Mouse (Mus musculus): ENCODE results near the gene Mtus2.

The Mtus2 gene

DNA sequence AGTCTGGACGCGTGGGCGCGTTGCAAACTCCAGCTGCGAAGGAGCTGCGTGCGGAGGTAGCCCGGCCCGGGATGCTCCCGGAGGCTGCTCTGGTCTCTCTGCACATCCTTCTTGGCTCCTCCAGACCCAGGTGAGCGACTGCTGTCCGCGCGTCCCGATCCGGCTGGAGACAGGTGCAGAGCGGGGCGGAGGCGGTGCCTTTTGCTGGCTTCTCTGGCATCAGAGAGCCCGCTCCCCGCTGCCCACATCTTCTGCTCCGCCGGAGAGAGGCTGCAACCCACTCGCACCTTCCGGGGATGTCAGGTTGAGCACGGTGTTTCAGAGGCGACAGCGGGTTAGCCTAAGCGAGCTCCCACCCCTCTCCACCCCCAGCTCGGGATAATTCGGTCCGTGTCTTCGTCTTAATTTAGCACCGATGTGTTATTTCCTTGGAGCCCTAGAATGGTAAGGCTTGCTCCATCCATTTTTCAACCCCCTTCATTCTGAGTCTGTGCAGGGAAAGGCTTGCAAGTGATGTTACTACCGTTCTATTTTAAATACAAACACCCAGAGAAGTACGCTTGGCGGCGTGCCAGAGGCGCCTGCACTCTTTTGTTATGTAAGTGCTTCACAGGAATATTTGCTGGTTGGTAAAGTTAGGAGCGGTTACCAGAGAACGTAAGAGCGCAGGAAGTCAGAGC is 612 bp downstream of the Mtus2 start:
- DNase-seq (ENCODE audit: extremely low read depth, insufficient read length, low spot score) = no peak

GRCm38 (mm10) chr5:147958552-147958951 is 1.4 kb downstream of the Mtus2 start:
- DNase-seq (ENCODE audit: extremely low read depth, insufficient read length, low spot score) = no peak

DNA sequence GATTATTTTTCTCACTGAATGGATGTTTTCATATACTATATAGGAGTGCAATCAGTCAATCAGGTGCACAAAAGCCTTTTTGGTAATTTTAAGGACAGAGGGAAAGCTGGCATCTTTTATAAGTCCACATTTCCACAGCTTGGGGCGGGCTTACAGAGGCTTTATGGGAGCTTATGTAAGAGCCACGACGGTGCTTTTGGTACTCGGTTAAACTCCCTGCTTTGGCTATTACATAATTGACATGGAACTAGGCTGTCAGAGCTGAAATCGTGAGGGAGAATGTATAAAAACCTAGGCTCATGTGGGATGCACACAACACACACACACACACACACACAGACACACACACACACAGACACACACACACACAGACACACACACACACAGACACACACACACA is 2.0 kb downstream of the Mtus2 start:
- no peak for DNase-seq (ENCODE audit: extremely low read depth, insufficient read length, low spot score)

DNA sequence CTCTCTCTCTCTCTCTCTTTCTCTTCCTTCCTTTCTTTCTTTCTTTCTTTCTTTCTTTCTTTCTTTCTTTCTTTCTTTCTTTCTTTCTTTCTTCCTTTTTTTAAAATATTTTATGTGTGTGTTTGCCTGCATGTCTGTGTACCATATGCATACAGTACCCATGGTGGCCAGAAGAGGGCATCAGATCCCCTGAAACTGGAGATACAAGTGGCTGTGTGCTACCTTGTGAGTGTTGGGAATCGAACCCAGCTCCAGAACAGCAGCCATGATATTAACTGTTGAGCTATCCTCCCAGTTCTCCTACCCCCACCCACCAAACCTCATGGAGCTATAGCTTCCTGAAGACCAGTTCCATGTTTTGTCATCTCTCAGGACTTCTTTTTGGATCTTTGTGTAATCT is 3.7 kb downstream of the Mtus2 start:
- no peak for DNase-seq (ENCODE audit: extremely low read depth, insufficient read length, low spot score)

GRCm38 (mm10) chr5:147963820-147964580 is 6.9 kb downstream of the Mtus2 start:
- no peak for DNase-seq (ENCODE audit: extremely low read depth, insufficient read length, low spot score)

GRCm38 (mm10) chr5:147964776-147965175 is 7.7 kb downstream of the Mtus2 start:
- no peak for DNase-seq (ENCODE audit: extremely low read depth, insufficient read length, low spot score)

- no peak for DNase-seq (ENCODE audit: extremely low read depth, insufficient read length, low spot score)
Measured at GRCm38 (mm10) chr5:147966646-147967045, 9.5 kb downstream of the Mtus2 start.

DNA sequence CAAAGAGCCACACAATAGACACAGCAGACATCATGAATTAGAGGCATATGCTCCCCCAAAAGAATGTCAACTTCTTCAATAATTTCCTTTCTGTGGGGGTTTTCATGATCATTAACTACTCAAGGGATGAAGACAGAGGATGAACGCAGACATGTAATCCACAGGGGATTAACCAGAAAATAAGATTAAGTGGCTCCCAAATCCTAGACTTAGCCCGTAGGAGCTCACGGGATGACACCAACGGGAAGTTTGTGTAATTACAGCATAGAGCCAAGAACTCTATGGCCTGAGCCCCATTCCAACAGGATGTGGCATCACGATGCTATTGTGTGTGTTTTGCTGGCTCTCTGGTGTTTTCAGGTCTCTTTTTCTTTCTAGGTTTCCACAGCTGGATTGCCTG is 12.4 kb downstream of the Mtus2 start:
- DNase-seq (ENCODE audit: extremely low read depth, insufficient read length, low spot score) = no peak

DNA sequence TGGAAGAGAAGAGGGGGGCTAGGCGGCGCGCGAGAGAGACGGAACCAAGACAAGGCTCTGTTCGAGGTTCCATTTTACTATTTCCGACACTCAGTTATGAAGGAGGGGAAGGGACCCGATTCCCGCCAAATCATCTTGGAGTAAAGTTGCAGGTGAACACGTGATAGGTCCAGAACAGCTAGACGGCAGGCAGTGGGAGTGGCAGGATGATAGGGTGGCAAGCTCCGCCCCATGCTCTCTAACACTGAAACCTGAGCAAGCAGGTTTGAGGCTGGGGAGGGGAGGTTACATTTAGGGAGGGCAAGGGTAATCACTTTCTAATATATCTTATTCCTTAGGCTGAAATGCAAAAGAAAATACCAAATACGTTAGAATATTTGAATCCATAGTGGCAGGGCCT is 18.9 kb downstream of the Mtus2 start:
- no peak for DNase-seq (ENCODE audit: extremely low read depth, insufficient read length, low spot score)

GRCm38 (mm10) chr5:147980606-147981005 is 23.5 kb downstream of the Mtus2 start:
- no peak for DNase-seq (ENCODE audit: extremely low read depth, insufficient read length, low spot score)

DNA sequence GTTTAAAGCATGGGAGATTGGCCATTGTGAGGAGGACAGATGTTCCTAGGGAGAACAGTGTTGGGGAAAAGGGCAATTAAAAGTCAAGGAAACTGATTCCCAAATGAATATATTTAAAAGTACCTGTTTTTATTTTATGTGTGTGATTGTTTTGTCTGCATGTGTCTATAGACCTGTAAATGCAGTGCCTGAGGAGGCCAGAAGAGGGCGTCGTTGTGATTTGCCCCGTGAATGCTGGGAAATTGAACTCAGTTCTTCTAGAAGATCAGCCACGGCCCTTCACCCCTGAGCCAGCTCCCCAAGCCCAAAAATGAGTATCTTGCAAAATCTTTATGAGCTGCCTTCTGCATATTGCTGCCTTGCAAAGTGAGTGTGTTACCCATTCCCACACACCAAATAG is 33.2 kb downstream of the Mtus2 start:
- no peak for DNase-seq (ENCODE audit: extremely low read depth, insufficient read length, low spot score)

GRCm38 (mm10) chr5:147990775-147991174 is 33.7 kb downstream of the Mtus2 start:
- DNase-seq (ENCODE audit: extremely low read depth, insufficient read length, low spot score) = no peak

GRCm38 (mm10) chr5:147992581-147993378 is 35.7 kb downstream of the Mtus2 start:
- peak; percentile 17 for DNase-seq (ENCODE audit: extremely low read depth, insufficient read length, low spot score)

- DNase-seq (ENCODE audit: extremely low read depth, insufficient read length, low spot score) = no peak
Measured at GRCm38 (mm10) chr5:148005263-148005662, 48.1 kb downstream of the Mtus2 start.

DNA sequence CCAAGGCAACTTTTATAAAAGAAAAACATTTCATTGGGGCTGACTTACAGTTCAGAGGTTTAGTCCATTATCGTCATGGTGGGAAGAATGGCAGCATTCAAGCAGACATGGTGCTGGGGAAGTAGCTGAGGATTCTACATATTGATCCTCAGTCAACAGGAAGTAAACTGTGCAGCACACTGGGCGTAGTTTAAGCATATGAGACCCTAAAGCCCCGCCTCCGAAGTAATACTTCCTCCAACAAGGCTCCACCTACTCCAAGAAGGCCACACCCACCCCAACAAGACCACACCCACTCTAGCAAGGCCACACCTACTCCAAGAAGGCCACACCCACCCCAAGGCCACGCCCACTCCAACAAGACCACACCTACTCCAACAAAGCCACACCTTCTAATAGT is 55.0 kb downstream of the Mtus2 start:
- no peak for DNase-seq (ENCODE audit: extremely low read depth, insufficient read length, low spot score)

GRCm38 (mm10) chr5:148014133-148014854 is 57.2 kb downstream of the Mtus2 start:
- no peak for DNase-seq (ENCODE audit: extremely low read depth, insufficient read length, low spot score)

GRCm38 (mm10) chr5:148015383-148015782 is 58.3 kb downstream of the Mtus2 start:
- DNase-seq (ENCODE audit: extremely low read depth, insufficient read length, low spot score) = no peak

DNA sequence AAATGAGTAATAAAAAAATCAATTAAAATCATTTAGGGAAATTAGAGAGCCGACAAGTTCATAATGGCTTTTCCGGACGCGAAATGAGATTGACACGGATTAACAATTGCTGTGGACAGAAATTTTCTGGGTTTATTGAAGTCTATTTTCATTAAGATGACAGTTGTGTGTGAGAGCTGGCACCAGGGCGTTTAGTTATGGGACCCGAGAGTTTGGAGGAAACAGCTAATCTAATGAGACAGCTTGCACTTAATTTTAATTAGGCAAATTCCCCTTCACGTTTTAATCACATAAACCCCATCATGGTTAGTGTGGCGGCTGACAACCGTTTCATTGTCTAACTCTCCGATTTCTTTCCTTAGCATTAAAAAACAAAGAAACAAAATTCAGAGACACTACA is 60.3 kb downstream of the Mtus2 start:
- no peak for DNase-seq (ENCODE audit: extremely low read depth, insufficient read length, low spot score)

- no peak for DNase-seq (ENCODE audit: extremely low read depth, insufficient read length, low spot score)
Measured at GRCm38 (mm10) chr5:148022784-148023183, 65.7 kb downstream of the Mtus2 start.

DNA sequence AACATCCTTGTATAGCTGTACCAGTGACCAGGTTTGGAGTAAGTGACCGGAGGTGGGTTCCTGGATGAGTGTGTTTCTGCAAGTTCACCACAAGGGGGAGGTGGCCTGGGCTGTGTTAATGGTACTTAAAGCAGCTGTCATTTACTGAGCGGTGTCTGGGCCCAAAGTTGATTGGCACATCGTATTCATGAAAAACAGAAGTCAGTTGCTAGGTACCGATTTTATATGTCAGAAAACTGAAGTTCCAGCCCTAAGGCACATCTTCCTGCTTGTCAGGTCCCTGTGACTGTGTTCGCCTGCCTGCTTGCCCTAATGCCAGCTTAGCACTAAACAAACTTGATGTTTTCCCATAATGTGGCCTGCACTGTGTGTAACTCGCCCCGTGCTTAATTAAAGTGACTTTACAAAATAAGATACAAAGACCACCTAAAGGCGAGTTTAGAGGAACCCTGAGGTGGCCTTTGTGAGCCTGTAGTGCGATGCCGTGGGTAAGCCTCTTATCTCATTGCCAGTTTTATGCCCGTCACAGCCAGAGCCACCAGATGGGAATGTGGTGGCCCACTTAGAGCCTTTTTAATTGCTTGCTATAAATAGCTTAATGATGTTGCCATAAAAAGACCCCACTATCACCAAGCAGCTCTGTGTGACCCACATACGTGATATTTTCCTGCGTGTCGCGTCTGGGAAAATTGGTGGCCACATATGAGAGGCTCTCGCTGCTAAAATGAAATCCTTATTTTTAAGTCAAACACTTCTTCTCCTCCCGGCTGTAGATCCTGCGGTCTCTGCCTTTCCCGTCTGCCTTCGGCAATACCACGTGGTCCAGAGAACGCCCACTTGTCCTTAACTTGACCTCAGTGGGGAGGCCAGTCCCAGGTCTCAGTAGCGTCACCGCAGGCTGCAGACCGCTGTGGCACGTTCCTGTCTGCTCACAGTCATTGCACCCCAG is 69.6 kb downstream of the Mtus2 start:
- no peak for DNase-seq (ENCODE audit: extremely low read depth, insufficient read length, low spot score)

Data from 3134 (cell line).